Mouse (Mus musculus): Measurements from ENCODE around the gene Sfta2. TPM values are rescaled to one million over a fixed set of nuclear protein-coding genes. Genes with fewer than 3 reads are reported as not detected.

Sfta2 gene
- total and polyA plus RNA-seq, 3 experiments, result not detected

DNA sequence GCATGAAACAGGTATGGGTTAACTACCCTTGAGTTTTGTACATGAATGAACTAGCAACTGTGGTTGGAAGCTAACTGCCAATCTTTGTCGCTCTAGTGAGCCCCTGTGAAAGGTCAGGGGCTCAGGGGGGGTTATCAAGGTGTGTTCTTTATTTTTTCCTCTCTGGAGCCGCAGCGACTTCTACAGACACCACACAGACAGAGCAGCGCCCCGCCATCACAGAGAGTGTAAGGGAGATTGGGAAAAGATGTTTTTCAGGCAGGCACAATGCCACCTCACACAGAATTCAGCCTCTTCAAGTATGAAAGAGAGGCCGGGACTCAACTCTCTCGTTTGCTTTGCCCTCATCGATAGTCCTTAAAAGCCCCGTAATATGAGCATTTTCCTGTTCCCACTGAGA lies 9.2 kb upstream of the Sfta2 start:
- DNase-seq, result no peak

DNA sequence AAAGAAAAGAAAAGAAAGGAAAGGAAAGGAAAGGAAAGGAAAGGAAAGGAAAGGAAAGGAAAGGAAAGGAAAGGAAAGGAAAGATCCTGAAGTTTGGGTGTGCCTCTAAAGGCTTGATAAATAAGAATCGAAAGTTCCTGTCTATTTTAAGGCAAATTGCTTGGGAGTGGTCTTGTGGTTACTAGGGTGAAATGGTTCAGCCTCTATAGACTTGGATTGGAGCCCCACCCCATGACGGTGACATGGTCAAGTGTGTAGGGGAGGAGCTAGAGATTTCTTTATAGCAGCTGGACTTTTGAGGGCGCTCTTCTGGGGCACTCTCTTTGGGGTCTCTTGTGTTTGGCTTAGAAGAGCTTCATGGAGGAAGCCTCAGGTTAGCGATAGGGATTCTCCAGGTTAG lies 7.6 kb upstream of the Sfta2 start:
- DNase-seq, result no peak

DNA sequence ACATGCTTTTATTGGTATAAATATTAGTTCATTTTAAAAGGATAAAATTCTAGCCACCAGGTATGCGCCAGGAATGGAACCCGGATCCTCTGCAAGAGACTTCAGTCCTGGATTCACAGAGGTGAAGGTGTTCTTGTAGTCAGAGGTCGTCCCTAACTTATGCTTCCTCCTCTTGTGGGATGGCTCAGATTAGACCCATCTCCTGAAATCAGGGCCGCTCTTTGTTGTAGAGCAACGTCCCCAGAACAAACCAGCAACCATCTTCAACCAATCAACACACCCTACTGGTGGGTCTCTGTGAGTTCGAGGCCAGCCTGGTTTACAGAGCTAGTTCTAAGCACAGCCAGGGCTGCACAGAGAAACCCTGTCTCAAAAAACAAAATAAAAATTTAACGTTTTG lies 6.9 kb upstream of the Sfta2 start:
- DNase-seq, result no peak

DNA sequence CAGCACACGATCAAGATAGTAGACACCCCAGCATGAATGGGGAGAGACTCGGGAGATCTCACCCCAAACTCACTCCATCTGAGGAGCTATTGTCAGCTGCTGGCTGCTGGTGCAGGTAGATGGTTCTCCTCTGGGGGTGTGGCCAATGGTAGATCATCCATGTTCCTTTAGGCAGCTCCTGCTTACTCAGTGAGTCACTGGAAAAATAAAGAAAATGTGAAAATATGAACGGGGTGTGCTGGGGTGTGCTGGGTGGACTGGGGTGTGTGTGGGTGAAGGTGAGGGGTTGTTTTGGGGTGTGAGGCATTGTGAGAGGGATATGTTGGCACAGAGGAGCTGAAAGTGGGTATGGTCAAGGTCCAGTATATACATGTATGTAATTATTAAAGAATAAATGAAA lies 4.0 kb upstream of the Sfta2 start:
- DNase-seq, result no peak

DNA sequence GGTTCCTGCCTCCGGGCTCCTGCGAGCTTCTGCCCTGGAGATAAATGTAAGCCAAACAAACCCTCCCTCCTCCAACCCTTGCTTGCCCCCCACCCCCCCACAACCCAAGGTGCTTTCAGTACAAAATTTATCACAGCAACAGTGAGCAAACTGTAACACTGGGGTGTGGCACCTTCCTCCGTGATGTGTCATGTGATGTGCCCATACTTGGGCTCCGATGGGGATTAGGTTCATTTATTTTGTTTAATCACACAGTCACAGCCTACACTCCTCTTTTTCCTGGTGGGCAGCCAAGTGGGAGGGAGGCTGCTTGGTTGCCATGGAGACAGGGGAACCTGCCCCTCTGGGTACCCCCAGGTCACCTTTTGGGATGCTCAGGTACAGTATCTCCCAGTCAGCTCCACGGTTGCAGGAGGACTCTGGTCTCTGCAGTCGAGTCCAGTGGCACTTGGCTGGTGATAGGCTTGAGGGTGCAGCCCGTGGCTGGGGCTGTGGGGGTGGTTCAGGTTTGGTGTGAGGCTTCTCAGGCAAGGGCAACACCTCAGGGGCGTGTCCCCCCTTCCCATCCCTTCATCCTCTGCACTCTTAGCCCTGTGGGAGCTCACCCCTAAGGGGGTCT lies 496 bp downstream of the Sfta2 start:
- no peak for DNase-seq

DNA sequence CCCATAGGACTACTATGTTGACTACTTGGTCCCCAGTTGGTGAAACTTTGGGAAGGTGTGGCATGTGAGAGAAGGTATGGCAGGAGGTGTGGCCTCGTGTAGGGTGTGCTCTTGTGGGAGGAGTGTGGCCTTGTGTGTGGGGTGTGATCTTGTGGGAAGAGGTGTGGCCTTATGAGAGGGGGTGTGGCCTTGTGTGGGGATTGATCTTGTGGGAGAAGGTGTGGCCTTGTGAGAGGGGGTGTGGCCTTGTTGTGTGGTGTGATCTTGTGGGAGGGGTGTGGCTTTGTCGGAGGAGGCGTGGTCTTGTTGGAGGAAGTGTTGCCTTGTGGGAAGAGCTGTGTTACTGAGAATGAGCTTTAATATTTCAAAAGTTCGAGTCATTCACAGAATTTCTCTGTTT lies 15.8 kb downstream of the Sfta2 start:
- DNase-seq, result no peak

DNA sequence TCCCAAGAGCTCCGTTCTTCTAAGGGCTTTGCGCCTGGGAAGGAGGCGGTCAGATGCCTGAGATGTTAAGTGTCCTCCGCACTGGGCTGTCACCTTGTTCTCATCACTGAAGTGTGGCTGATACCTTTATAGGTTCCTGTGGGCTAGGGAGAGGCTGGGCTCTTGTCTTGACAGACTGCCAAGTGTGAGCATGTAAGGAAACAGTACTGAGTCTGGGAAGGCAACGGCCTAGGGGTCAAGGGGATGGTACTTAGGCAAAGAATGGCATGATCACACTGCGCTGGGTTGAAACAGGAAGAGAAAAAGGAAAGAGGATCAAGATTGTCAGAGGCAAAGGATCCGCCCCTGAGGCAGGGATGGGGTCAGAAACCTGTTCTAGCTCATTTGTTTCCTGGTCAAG lies 25.2 kb downstream of the Sfta2 start, which contains the start of gene Gm9573:
Gm9573 (minus strand) TSS at position 101 of the 400 bp plus-strand sequence.
- DNase-seq, result no peak

DNA sequence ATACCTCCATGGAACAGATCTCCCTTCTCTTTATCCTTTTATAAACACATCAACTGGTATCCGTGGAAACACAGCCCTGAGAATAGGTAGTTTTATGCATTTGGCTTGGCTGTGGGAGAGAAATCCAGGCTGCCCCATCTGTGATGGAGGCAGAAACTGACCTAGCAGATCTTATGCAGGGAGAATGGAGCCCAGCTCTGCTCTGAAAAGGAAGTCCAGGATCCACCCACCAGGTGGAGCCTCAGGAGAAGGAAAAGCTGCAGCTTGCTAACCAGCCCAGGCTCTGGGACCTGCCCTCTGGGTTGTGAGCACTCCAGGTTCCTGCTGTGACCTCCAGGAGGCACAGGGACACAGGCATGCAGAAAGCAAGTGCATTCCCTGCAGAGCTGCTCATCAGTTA lies 32.6 kb downstream of the Sfta2 start:
- no peak for DNase-seq

DNA sequence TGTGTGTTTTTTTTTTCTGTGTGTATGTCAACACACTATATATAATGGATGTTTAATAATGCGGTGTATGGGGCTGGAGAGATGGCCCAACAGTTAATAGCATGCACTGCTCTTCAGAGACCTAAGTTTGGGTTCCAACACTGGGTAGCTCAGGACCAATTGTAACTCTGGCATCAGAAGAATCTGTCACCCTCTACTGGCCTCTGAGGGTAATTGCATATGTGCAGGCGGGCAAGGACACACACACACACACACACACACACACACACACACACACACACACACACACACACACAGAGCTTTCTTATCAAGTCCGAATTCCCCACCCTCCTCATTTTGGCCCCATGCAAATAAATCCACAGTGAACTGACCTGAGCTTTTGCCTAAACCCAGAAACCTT lies 33.9 kb downstream of the Sfta2 start:
- DNase-seq, result no peak

DNA sequence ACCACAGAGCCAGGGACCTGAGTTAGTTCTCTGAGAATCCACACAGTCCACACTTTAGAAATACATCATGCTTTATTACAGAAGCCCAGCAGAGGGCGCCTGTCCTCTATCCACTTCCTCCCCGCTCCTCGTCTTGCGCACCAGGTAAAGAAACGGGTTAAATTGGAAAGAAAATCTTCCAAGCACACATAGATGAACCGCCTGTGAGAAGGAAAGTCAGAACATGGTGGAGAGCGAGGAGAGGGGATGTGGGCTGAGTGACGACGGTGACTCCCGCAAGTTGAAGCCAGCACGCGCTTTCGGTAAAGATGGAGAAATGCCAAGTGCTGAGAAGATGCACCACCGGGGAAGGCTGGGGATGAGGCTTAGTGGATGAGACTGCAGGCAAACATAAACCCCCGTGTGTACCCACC lies 34.4 kb downstream of the Sfta2 start:
- peak; percentile 72 for DNase-seq

DNA sequence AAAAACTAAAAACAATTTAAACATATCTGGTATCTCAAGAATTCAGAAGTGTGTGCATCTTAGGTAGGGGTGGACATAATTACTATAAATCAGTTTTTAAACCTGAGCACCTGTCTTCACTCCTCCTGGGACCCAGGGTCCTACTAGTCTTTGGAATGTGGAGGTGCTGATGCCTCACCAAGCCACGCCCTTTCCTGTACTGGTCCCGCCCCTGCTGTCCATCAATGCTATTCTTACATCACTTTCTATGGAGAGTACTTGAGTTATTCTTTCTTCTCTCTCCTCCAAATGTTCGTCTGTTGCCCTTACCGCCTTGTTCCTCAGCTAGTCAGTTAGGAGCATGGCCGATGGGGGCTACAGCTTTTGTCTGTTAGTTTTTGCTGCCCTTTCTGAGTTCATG lies 35.0 kb downstream of the Sfta2 start:
- no peak for DNase-seq

DNA sequence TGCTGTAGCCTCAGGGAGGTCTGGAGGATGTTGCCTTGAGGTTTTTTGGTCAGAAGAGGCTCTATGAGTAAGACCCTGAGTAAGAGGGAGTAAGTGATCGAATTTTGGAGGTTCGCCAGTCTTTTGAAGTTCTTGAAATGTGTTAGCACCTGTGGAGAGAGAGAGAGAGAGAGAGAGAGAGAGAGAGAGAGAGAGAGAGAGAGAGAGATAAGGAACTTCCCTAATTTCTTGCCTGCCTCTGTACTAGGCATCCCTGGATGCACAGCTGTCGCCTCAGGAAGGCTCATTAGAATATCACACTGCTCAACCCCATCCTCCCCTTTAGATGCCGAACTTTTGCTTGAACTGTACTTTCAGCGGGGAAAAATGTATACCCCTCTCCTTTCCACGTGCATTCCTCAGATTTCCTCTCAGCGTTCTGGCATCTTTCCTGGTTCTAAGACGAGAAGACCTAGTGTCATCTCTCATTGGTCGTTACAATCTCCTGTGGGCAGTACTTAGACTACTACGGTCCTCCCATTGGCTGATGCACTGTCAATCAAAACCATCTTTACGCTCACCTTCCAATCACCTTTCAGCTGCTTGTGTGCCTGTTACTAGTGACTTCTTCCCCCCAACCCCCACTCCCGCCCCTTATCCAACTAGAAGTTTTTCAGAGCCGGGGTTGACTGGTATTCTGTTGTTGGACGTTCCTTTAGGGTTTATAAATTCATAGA lies 37.3 kb downstream of the Sfta2 start:
- DNase-seq, result peak; percentile 63

DNA sequence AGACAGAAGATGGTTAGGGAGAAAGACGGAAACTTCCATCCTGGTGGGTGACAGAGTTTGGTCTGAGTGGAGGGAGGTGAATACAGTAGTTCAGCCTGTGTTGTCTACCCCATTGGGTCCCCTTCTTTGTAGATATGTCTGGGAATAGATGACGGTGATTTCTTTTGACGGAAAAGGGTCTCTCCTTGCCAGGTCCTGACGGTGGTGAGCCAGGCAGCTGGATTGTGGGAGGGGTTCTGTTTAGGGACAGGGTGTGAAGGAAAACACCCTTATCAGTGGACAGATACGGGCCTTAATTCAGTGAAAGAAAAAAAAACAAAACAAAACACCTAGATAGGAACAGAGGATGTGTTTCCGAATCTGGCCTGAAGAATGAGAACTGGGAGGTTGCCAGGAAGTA lies 38.0 kb downstream of the Sfta2 start:
- DNase-seq, result no peak

DNA sequence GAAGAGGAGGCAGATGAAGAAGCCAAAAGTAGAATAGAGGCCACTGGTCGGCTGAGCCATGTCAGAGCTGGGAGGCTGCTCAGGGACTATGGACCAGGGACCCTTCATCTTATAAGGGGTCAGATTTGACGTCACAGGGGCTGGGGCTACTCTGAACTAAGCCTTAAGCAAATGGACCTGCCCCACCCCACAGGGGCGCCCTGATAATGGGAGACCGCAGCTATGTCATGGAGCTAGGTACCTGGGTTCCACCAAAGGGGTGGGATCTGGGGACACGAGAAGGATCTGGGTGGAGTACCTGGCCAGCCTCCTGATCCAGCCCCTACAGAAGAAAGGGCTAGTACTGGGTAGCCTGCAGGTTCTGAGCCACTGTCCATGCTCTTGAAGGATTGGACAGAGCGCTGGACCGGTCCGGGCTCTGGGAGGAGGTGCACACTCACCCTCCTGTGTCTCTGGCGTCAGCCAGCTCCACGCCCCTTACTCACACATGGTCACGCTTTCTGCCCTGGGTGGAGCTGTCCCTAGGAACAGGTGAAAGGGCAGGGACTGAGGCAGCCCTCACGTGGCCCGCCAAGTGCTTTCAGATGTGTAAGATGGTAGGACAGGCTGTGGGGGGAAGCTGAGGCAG lies 42.4 kb downstream of the Sfta2 start, which contains the start of gene Mucl3:
Mucl3 (minus strand) TSS at position 87 of the 628 bp plus-strand sequence.
- no peak for DNase-seq

DNA sequence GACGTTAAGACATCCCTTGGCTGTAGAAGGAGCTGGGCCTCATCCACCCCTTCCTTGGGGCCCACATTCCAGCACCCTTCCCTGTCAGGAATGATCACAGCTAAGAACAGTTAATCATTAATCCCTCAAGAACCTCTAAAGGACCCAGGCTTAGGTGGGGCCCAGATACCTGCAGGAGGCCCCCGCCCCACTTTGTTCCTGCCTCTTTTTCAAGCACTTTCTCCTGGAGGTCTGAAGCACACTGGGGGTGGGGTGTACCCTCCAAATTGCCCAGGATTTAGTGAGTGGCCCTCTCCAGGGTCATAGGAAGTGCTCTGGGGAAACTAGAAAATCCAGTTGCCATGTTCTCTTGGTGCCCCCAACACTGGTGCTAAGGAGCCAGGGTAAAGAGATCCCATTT lies 48.1 kb downstream of the Sfta2 start:
- DNase-seq, result no peak

DNA sequence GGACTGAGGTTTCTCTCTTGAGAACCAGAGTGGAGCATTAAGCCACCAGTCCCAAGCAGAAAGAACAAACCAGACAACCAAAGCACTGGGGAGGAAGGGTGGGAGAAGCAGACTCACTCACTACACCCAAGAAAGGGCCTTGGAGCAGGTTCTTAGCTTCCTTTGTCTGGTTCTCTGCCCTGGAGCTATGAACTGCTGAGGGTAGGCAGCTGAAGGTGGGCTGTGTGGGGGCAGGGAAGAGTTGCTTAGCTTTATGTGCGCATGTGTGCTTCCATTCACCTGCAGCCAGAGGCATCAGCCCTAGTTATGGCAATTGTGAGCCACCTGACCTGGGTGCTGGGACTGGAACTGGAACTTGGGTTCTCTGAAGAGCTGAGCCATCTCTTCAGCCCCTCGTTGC lies 51.7 kb downstream of the Sfta2 start:
- no peak for DNase-seq

DNA sequence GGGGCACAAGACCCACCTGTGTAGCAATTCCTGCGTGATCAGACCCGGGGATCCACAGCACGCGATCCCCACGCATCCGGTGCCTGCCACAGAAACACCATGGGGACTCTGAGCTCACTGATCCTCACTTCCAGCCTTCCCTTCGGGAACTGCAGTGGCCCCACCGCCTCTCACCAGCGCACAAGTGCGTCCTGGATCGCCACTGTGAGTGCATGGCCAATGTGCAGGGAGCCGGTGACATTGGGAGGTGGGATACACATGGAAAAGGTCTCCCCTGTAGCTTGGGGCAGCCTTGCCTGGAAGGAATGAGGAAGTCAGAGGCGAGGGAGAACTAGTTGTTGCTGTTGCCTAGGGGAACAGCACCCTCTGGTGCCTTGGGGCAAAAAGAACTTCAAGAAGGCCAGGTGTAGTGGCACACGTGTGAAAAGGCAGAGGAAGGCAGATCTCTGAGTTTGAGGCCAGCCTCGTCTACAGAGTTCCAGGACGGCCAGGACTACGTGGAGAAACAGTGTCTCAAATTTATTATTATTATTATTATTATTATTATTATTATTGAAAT lies 64.7 kb downstream of the Sfta2 start:
- peak; percentile 26 for DNase-seq

DNA sequence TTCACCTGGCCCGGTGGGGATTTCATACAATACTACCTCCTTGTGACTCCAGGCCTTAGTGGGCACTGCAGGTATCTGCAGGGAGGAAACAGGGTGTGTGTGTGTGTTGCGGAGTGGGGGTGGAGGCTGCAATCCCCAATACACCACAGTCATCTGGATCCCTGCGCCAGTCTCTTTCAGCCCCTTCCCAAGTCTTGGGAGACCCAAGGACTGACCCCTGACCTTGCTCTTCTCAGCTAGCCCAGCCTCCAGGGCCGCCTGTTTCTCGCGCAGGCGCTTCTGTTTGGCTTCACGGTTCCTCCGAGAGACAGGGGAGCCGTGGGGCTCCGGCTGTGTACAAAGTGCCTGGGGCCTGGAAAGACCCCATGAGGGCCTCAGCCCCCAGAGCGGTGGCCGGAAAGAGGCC lies 65.5 kb downstream of the Sfta2 start:
- DNase-seq, result no peak

DNA sequence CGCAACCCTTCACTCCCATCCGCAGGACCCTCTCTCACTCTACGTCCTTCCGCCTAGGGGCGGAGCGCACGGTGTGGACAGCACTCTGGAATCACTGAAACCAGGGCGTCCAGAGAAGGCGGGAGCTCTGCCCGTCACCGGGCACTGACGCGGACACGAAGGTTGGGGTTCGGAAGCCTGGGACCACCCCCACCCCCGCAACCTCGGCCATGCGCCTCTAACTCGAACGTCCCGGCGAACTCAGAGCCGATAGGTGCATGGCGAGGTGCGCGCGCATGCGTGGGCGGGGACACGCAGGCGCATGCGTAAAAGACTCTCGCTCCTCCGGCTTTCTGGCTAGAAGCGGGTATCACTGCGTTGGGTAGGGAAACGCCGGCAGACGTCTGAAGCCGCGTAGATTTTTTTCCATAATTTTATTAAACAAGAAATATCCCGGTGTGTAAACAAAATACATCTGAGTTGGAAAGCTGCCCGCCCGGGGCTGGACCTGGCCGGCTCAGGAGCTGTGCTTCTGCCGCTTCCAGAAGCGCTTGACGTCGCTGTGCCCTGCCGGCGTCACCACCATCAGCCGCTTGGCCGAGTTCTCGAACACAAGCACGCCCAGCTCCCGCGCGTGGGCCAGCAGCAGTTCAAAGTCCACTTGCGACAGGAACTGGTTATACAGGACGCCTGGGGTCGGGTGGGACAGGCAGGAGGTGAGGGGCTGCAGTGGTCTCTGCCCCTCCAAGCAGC lies 66.2 kb downstream of the Sfta2 start, which contains the start of gene Vars2:
Vars2 (minus strand) TSS at position 259 of the 732 bp plus-strand sequence.
- peak; percentile 97 for DNase-seq

DNA sequence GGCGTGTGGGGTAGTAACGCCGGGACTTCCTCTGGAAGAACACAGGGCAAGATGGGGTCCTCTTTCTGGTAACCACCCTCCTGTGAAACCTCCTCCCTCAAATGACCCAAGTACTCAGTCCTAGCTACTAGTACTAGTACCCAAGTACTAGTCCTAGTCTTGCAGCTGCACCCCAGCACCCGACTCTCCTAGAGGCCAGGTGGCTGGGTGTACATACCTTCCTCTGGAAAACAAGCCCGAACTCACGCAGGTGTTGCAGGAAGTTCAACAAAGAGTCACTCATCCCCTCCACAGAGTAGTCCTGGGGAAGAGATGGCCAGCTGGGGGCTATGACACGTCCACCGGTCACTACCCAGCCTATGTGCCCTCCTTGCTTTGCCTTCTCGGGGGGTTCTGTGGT lies 68.4 kb downstream of the Sfta2 start:
- no peak for DNase-seq

DNA sequence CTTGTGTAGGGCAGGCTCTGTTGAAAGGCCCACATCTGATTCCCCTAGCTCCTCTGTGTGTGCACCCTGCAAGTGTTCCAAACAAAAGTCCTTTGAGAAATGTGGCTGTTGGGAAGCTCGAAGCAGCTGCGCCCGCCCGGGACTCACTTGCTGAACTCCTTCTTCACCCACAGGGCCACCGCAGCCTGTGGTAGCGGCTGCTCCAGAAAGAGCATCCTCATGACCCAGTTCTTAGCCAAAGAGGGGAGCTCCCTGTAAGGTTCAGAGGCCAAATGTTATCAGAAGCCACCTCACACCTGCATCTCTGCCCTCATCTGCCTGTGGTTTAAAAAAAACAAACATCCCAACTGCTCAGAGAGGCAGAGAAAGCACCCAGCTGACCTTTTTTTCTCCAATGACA lies 70.5 kb downstream of the Sfta2 start:
- DNase-seq, result no peak

DNA sequence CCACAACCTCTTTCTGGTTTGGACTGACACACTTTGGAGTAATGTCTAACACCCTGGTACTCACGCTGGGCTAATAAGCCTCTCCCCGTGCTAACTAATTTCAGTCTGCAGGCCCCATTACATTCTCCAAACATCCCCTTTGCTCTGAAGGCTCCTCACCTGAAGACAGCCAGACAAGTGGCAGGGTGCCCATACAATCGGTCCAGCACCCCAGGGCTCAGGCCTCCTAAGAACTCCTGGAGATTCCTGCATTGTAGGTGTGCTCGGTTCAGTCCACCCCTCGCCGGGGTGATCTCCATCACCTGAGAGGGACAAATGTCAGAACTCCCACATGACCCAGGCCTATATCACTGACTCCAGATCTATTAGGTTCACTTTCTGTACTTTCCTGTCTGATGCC lies 71.2 kb downstream of the Sfta2 start:
- DNase-seq, result no peak
